Mouse (Mus musculus) natural killer cell, adult 2 months (primary cell): ENCODE measurements around the gene Pnkp.

Experiments used
- DNase-seq, 2 experiments: peaks; one replicate each; pipeline ENCODE4 v3.0.0; 2022; ENCODE audit warnings: low spot score in 2 of 2

The Pnkp gene

DNA sequence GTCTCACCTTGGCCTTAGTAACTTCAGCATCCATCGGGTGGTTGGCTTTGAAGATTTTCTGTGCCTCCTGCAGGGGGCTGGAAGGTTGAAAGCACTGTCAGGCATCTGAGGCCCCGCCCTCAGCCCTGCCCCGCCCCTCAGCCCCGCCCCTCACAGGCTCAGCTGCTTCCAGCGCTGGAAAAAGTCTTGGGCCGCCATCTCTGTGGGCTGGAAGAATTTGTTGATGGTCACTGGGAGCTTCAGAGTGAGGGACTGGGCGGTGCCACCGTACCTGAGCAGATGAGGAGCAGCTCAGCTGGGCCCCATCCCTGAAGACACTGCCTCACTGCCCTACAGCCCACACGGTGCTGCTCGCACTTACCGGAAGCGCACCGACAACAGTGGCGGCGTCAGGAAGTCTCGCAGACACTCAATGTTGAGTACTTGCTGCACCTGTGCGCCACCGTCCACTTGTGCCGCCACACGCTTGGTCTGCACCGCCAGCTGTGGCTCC lies 44.3 kb downstream of the Pnkp start:
- peak; percentile 56 to 58 for DNase-seq

DNA sequence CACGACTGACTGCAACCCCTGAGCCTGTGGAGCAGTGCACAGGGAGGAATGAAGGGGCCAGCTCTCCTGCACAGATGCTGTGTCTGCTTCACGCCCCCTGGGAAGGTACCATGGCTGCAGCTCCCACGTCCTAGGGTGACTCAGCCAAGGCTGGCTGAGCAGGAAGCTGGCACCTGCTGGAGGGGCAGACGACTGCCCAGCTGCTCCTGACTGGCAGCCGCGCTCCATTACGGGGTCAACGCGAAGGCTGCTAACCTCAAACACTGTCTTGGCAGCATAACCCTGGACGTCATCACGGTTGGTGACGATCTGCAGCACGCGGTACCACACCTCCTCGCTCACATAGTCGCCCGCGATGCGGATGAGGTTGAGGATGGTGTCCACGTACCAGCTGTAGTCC lies 48.5 kb downstream of the Pnkp start:
- DNase-seq, result no peak

DNA sequence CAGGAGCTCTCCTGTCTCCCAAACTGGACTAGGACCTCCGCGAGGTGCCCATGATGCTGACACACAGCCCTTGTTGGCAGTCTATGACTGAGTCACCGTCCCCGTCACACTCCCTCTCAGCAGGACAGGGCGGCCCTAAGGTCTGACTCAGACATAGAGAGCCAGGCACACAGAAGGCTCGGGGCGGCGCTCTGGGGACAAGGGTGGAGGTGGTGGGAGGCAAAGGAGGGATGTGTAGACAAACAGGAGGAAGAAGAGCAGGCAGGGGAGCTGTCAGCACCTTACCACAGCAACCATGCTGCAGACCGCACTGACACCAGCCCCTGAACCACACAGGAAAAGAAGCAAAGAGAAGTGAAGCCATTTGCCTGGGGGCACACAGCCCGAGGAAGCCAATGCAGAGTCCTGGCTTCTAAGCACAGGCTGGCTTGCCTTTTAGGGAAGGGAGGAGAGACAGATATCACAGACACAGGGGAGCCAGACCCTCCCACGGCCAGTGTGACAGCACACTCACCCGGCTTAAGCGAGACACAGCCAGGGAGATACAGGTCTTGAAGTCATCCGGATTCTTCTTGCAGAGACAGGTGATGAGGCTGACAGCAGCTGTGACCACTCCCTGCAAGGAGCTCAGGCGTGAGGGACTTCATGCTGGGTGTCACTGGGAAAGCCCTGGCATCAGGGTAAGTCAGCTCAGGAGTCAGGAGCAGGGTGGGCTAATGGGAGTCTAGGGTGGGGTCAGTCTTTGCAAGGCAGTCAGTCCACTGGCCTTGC lies 52.0 kb downstream of the Pnkp start:
- peak; percentile 56 to 68 for DNase-seq
